Mouse (Mus musculus): ENCODE results near the gene Plin1.

The Plin1 gene

GRCm38 (mm10) chr7:79734563-79734962 is 1.9 kb upstream of the Plin1 start:
- peak; percentile 83 for DNase-seq

GRCm38 (mm10) chr7:79731438-79731837 is 1.3 kb downstream of the Plin1 start:
- no peak for DNase-seq

DNA sequence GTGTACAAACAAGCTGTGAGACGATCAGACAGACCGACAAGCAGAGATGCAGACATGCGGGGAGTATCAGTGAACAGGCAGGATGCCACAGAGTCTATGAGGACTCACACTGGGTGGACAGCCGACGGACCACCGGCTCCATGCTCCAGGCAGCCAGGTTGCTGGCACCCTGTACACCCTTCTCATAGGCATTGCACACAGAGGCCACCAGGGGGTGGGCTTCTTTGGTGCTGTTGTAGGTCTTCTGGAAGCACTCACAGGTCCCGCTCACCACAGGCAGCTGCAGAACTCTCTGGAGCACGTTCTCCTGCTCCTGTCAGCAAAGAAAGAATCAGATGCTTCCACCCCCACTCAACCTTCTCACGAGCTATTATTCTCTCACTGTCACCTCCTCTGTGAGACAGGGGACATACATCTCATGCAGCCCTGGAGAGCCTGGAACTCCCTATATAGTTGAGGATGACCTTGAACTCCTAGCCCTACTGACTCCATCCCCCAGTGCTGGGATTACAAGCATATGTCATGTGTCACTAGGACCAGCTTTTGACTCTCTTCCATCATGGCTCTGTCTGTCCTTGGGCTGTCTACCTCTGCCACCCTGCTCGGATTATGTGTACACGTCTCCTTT is 2.8 kb downstream of the Plin1 start:
- DNase-seq: peak; percentile 48

GRCm38 (mm10) chr7:79729169-79729568 is 3.5 kb downstream of the Plin1 start:
- DNase-seq: peak; percentile 84

- peak; percentile 80 for DNase-seq
Measured at GRCm38 (mm10) chr7:79728219-79728618, 4.5 kb downstream of the Plin1 start.

DNA sequence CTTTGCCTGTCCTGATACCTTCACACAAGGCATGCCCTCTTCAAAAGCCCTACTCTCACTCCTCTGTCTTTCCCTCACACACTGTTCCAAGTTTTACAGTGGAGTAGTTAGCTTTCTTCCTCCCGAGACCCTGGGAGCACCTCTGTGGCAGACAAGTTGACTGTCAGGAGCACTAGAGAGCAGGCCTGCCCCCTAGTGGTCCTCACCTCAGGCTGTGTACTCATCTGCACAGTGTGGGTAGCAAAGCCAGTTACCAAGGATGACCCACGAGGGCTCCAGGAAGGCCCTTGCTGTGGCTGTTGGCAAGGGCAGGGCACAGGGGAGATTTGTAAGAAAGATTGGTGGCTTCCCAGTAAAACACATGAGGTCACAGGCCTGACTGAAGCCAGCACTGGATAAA is 5.6 kb downstream of the Plin1 start:
- peak; percentile 84 for DNase-seq

DNA sequence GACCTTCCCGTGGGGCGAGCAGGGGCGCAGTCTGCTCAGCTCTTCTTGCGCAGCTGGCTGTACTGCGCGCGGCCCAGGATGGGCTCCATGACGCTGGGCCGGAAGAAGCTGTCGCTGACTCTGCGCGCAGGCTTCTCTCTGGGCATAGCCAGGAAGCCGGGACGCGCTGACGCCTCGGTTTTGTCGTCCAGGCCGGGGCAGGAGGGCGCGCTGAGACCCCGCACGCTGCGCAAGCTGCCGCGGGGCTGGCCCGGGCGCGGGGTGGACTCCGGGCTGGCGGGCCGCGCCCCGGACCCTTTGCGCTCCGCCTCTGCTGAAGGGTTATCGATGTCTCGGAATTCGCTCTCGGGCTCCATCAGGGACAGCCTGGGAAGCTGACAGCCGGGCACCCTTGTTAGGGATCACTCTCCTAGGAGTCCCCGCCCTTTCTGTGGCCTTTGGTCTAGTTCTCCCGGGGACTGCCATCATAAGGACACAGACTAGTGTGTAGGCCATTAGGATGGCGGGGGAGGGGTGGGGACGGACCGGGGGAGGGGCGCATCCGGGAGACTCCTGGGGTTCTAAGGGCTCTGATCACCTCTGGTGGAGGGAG is 11.2 kb downstream of the Plin1 start:
- DNase-seq: peak; percentile 81

DNA sequence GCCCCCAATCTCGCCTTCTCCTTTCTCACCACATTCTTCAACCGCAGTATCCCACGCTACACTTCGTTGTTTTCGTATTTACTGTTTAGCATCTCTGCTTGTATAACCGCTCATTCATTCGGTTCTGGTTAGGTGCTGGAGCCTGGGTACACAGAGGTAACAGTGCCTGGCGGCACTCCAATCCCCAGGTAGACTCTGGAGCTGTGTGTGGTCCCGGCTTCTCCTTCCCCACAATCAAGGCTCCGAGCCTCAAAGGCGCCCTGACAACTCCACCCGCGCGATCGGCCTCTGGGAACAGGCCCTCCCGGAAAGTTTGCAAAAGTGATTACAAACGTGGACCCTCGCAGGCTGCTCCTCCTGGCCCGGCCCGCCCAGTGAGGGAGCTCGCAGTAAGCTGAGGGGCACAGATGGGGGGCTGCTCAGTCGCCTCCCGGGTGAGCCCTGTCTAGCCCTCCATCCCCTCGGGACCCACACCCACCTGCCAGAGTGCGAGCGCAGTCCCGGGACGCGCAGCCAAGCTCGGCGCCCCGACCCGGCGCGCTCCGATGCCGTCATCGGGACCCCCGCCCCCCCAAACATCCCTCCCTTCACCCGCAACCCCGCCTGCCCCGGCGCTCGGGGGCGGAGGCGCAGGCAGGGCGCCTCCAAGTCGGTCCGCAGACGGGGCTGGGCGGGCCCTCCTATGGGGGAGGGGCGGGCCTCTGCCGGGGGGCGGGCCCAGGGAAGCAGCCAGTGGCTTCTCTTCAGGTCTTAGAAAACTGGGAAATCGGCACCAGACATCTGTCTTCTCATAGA is 17.3 kb downstream of the Plin1 start, which contains the start of gene Kif7:
Gene Kif7, minus strand, starts transcription at position 534 of the 795 bp plus-strand sequence.
- DNase-seq: peak; percentile 93

- DNase-seq: no peak
Measured at GRCm38 (mm10) chr7:79710831-79711230, 21.9 kb downstream of the Plin1 start.

- peak; percentile 61 for DNase-seq
Measured at GRCm38 (mm10) chr7:79710130-79710607, 22.5 kb downstream of the Plin1 start.

- DNase-seq: no peak
Measured at GRCm38 (mm10) chr7:79705210-79705609, 27.5 kb downstream of the Plin1 start.

DNA sequence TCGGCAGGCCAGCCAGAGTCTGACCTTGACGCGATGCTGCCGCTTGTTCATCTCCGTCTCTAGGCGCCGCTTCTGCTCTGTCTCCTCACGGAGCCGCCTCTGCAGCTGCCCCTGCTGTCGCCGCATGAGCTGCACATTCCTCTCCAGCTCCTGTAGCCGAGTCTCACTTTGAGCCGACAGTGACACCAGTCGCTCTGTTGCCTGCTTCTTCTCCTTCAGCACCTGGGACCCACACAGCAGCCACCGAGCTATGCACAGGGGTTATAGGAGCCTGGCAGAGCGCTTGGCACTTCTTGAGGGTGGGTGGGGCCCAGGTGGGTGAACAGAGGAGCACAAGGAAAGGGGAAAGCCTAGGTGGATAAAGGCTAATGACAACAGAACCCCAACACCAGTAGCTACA is 29.9 kb downstream of the Plin1 start:
- DNase-seq: no peak

- no peak for DNase-seq
Measured at GRCm38 (mm10) chr7:79696495-79696894, 36.2 kb downstream of the Plin1 start.

DNA sequence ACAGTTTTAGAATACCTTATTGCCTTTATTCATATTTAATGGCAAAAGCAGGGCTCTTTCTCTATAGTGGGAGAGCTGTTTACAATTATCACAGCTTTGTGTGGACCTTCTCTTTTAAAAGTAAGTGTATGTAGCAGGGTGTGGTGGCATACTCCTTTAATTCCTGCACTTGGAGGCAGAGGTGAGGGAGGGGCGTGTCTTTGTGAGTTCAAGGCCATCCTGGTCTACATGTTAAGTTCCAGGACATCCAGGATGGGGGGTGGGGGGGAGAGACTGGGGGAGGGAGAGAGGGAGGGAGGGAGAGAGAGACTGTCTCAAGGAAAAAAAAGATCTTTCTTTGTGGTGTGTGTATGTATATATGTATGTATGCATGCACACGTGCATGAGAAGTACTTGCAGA is 52.5 kb downstream of the Plin1 start:
- DNase-seq: no peak

- DNase-seq: no peak
Measured at GRCm38 (mm10) chr7:79679186-79679585, 53.5 kb downstream of the Plin1 start.

GRCm38 (mm10) chr7:79670900-79671604 is 61.7 kb downstream of the Plin1 start:
- DNase-seq: no peak
